Mouse (Mus musculus) testis, adult 2 months (tissue): Measurements from ENCODE around the gene P2ry6.

Experiments used
- CTCF ChIP-seq: fragments of 200-500 bp; IDR thresholded peaks from 2 replicates; pipeline ENCODE4 v1.5.1; 2012; ENCODE audit warnings: low read depth, mild to moderate bottlenecking, inconsistent platforms, low read length, moderate library complexity; ENCODE audit not compliant: control insufficient read depth, insufficient read depth, insufficient replicate concordance
- POLR2A ChIP-seq: fragments of 200-500 bp; IDR thresholded peaks from 2 replicates; pipeline ENCODE4 v1.6.1; 2012; ENCODE audit warnings: low read depth, mild to moderate bottlenecking, inconsistent platforms, low read length, moderate library complexity; ENCODE audit not compliant: control insufficient read depth

DNA sequence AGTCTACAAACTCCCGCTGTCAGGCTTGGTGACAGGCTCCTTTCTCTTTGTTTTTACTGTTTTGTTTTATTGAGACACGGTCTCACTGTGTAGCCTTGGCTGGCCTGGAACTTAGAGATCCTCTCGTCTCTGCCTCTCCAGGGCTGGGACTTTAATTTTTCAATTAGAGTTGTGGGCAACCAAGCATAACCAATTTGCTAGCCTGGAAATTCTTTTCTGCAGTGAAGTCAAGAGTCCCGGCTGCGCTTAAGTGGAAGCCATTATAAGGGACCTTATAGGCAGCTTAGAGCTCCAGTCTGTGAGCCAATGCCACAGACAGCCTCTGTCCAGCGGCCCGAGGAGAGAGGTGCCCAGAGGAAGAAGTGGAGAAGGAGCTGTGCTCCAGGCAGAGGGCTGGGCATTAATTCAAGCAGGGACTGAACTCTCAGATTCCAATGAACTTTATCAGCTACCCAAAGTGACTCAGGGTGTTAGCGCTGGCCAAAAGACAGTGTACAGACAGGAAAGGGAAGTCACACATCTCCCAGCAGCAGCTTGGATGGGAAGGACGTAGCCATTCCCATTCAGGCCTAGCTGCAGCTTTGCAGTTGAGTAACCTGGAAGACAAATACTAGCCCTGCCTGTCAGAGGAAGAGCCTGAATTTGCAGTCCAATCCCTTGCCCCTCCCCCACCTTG lies 16.3 kb upstream of the P2ry6 start:
- TF ChIP-seq CTCF (no peak), POLR2A (no peak)
